Mouse (Mus musculus) adrenal gland, adult 2 months (tissue): ENCODE measurements around the gene Gm20388. TPM values are rescaled to one million over a fixed set of nuclear protein-coding genes. Genes with fewer than 3 reads are reported as not detected.

ENCODE experiments used
- DNase-seq: peaks from one replicate; pipeline ENCODE4 v3.0.0; 2021
- long read RNA-seq: library from polyadenylated mRNA; stranded (forward); transcript quantifications from one replicate; pipeline ENCODE4 v2.0.0, GENCODE M21; 2021
- polyA plus RNA-seq: library from polyadenylated mRNA; depleted of rRNA; stranded (reverse); fragments of >200 nt; gene quantifications from 2 replicates; pipeline ENCODE4 v1.2.3, GENCODE M21; 2012; rRNA removed
- total RNA-seq, 2 experiments: library from RNA; stranded (reverse); gene quantifications; 2 replicates each; pipeline ENCODE4 v1.2.3; 2021

The Gm20388 gene
- total RNA-seq (1 to 10 TPM; 5.9 to 9.9 TPM), polyA plus RNA-seq (43.6 and 50.1 TPM in 2 replicates)
- long read RNA-seq, partial matches to known transcripts = 0 of 34 reads
- long read RNA-seq, other reads (novel, unspliced or antisense) = 34 of 34 reads

- peak; percentile 95 for DNase-seq
Measured at GRCm38 (mm10) chr8:119910547-119911257, at the start of gene Gm20388. Gene Gm20388 (plus strand): TSS chr8:119910841.

DNA sequence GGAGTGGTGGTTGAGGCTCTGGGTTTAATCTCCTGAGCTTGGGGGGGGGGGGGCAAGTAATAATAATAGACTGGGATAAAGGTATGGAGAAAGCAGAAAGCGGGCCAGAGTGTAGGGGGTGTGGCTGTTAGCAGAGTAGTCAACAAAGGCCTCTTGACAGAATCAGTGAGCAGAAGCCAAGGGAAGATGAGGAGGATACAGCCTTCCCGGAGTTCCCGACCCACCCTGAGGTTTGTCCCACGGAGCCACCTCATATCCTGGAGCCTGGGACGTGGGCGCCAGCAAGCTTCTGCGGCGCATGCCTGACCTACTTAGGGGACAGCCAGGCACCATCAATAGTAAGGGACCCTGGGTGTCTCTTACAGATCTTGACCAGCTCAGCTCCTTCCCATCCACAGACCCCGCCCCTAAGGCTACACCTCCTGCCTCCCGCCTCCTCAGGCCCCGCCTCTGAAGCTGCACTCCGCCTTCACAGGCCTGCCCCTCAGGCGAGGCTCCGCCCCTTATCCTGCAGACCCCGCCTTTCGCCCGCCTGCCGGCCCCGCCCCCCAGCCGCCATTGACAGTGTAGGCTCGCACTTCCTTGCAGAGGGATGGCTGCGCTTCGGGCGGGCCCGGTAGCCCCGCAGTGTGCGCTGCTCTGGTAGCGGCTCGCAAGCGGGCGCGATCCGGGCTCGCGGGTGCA is 48.8 kb upstream of the Gm20388 start, which contains the start of gene Klhl36:
Klhl36 (plus strand) TSS at position 561 of the 684 bp plus-strand sequence.
- peak; percentile 99 for DNase-seq

- no peak for DNase-seq
Measured at GRCm38 (mm10) chr8:119862390-119862734, 48.3 kb upstream of the Gm20388 start.

DNA sequence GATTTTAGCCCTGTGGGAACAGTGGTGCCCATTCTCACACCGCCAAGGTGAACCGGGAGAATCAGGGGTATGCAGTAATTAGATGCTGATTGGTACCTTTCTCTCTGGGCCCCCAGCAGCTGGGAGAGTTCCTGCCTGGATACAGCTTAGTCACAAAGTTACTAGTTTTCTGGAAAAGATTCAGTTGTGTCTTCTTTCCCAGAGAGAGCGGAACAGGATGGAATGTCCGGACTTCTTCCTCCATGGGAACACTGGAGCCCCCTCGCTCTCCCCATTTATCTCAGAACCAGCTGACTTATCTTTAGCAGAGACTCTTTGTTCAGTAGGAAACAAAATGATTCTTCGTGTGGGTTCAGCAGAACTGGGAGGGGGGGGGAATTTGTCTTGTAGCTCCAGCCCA is 47.9 kb upstream of the Gm20388 start:
- no peak for DNase-seq

GRCm38 (mm10) chr8:119869616-119870015 is 41.0 kb upstream of the Gm20388 start:
- no peak for DNase-seq

GRCm38 (mm10) chr8:119873181-119873580 is 37.5 kb upstream of the Gm20388 start:
- DNase-seq = no peak

GRCm38 (mm10) chr8:119881301-119881700 is 29.3 kb upstream of the Gm20388 start:
- no peak for DNase-seq

- no peak for DNase-seq
Measured at GRCm38 (mm10) chr8:119881917-119882316, 28.7 kb upstream of the Gm20388 start.

- DNase-seq = no peak
Measured at GRCm38 (mm10) chr8:119883281-119883680, 27.4 kb upstream of the Gm20388 start.

DNA sequence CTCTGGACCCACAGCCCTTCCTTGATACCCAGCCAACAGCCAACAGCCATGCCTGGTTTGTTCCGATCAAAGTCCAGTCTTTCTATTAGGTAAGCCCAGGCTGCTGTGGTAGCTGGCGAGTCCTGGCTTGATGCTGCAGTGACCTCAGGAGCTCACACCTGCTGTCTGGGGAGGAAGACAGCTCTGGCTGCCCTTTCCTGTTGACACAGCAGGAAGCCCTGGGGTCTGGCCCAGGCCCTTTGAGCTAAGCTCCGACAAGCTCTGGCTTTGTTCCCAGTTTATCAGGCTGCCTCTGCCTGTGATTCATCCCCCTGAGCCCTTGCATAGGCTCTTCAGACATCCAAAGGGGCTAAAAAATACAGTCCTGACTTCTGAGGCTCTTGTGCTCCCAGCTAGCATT is 25.0 kb upstream of the Gm20388 start:
- peak; percentile 87 for DNase-seq

DNA sequence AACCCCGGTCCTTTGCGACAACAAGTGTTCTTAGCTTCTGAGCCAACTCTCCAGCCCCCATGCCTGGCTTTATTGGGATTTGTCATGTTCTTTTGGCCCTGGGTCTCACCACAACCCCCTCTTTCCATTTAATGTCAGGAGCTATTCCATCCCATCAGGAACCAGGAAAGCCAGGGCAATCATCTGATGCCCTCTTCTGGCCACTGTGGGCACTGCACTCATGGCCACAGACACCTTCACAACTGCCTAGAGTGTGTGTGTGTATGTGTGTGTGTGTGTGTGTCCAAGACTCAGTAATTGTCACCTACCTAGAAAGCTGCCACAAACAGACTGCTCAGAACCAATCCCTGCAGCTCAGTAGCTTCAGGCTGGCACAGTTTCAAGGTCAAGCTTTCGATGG is 23.5 kb upstream of the Gm20388 start:
- DNase-seq = peak; percentile 36

GRCm38 (mm10) chr8:119888012-119888411 is 22.6 kb upstream of the Gm20388 start:
- DNase-seq = no peak

GRCm38 (mm10) chr8:119897069-119897468 is 13.6 kb upstream of the Gm20388 start:
- DNase-seq = no peak

DNA sequence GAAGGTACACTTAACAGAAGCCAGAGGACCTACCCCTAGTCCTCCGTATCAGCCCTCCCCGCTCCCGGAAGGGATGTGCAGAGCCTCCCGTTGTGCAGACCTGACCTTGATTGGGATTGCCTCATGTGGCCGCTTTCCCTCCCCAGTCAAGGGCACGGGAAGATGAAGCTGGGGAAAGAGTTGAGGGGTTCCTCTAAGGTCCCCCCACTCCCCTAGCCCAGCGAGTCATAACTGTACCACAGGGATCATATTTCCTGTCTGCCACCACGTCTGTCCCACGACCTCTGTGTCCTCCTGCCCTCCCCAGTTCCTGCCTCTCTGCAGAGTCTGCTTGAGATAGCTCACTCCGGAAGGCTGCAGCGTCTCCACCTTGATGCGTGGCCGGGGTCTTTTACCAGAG is 12.7 kb upstream of the Gm20388 start:
- peak; percentile 62 for DNase-seq

GRCm38 (mm10) chr8:119901349-119901748 is 9.3 kb upstream of the Gm20388 start:
- DNase-seq = no peak

GRCm38 (mm10) chr8:119901952-119902351 is 8.7 kb upstream of the Gm20388 start:
- peak; percentile 81 for DNase-seq

- DNase-seq = peak; percentile 42
Measured at GRCm38 (mm10) chr8:119904323-119904911, 6.2 kb upstream of the Gm20388 start.

DNA sequence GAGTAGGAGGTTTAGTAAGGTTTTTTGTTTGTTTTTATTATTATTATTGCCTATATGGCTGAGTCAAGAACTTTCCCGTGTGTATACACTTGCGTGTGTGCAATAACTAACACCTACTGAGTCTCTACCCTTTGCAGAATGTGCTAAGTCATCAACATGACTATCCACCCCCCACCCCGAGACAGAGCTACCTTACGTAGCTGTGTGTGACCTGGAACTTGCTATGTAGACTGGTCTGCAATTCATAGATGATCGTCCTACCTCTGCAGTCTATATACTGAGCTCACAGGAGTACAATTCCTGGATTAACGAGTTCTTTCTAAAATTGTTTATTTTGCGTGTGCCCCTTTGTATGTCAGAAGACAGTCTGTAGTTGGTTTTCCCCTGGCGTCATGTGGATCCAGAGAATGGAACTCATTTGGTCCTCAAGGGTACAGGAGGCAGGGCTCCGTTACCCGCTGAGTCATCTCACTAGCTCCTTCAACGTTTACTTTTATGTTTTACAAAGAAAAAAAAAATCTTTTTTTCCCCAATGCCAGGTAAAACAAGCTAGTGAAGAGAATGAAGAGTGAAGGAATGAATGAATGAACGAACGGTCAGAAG is 596 bp upstream of the Gm20388 start, which contains the start of gene Usp10:
Usp10 (plus strand) TSS at position 417 of the 603 bp plus-strand sequence.
- DNase-seq = no peak

DNA sequence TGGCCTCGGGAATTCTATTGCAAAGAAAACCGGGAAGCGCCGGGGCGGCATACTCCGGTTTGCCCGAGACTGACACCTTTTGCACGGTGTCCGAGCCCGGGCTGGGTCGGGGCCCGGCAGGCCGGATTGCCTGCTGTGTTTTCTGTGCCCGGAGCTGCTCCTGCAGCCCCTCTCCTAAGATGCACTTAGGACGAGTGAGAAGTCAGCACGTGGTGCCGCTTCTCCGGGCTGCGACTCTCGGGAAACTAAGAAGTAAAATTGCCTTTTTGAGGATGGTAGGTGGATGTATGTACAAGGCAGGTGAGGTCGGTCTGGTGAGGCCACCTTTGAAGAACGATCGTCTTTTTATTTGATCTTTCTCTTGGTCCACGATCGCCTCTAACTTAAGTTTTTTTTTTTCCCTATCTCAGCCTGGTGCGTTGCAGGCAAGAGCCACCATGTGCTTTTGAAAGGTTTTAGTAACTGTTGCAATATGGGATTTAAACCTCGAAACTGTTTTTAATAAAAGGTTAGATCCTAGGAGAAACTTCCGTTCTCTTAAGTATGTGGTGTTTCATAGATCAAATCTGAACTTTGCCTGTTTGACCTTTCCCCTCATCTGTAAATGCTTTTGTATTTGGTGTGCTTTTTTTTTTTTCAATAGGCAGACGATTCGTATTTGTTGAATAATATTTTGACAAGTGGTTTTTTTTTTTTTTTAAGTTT is 769 bp downstream of the Gm20388 start:
- no peak for DNase-seq

DNA sequence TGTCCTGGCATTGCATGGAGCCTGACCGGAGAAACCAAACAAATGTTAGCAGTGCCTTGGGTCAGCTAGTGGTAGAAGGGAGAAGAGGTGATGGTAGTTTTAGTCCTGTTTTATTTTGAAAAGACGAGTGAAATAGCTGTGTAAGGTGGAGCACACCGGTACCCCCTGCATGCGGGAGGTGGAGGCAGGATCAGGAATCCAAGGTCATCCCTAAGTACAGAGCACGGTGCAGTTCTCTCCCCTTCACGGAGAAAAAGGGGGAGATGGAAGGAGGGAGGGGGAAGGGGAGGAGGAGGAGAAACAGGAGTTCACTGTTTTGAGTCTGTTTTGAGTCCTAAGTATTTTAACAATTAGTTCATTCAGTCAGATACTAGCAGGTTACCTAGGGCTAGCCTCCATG is 2.0 kb downstream of the Gm20388 start:
- DNase-seq = no peak

DNA sequence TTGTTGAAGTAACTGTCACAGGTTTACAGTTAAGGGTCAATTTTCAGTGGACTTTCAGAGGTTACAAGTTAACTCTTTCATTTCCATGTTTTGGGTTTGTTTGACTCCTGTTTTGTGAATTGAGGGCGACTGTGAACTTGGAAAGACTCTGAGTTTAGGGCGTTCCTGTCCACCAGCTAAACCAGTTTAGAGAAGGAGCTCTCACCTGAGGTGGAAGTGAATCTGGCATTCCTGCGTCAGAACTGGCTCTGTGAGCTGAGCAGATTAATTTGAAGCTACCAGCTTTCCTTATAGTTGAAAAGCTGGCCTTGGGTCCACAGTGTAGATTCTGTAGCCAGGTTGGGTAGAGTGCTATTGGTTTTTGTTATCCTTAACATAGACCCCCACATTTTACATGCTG is 2.5 kb downstream of the Gm20388 start:
- DNase-seq = no peak

DNA sequence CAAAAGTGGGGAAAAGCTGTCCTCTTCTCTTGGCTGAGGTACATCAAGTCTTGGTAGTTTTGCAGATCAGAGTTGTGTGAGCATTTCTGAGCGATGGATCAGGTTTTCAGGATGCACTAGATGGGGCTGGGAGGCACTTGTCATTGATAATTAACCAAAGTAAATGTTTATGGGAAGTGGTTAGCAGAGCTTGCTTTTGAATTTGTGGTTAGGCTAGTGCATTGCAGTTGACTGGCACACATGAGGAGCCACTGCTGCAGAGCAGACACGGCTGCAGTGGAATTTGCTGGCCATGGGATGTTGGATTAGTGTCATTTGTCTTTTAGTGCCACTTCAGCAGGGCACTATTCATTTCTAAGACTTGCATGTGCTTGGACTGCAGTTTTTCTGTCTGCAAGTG is 3.5 kb downstream of the Gm20388 start:
- DNase-seq = no peak
